Mouse (Mus musculus) CH12.LX (cell line): ENCODE results near the gene Celf5. TPM values are rescaled to one million over a fixed set of nuclear protein-coding genes. Genes with fewer than 3 reads are reported as not detected.

Source experiments
- DNase-seq: peaks from one replicate; pipeline ENCODE4 v3.0.0-alpha.2; 2013; ENCODE audit errors: extremely low read depth
- H3K27ac ChIP-seq: 2 replicates; pipeline ENCODE4 v1.5.1; 2012; ENCODE audit warnings: low read depth, mild to moderate bottlenecking, control low read depth, moderate library complexity; ENCODE audit not compliant: insufficient read depth
- H3K27me3 ChIP-seq: replicated peaks from 2 replicates; pipeline ENCODE3; 2012; ENCODE audit warnings: inconsistent platforms
- H3K36me3 ChIP-seq, 2 experiments: replicated peaks in 1 of 2; 2 replicates each; pipeline versions ENCODE3 to v1.6.1; 2012; ENCODE audit warnings: inconsistent platforms in 1 of 2, low read length in 1 of 2, mild to moderate bottlenecking in 1 of 2, mixed read lengths in 1 of 2, moderate library complexity in 1 of 2; ENCODE audit not compliant: control insufficient read depth in 1 of 2, insufficient read depth in 1 of 2
- H3K4me1 ChIP-seq, 2 experiments: 2 replicates each; pipeline ENCODE4 v1.6.1; 2012; ENCODE audit warnings: inconsistent platforms in 1 of 2, moderate library complexity in 1 of 2; ENCODE audit not compliant: insufficient read depth in 2 of 2, control insufficient read depth in 1 of 2
- H3K4me2 ChIP-seq: 2 replicates; pipeline ENCODE4 v1.6.1; 2012; ENCODE audit warnings: low read depth, mild to moderate bottlenecking, control low read depth; ENCODE audit not compliant: poor library complexity, insufficient read depth, severe bottlenecking
- H3K4me3 ChIP-seq, 3 experiments: fragments of 150-350 bp in 1 of 3; sonication (generic) in 1 of 3; replicated peaks in 1 of 3; 2 replicates each; pipeline versions ENCODE3 to v1.5.1; 2011 to 2012; ENCODE audit warnings: low read depth in 2 of 3, low read length in 2 of 3, mild to moderate bottlenecking in 2 of 3, moderate library complexity in 2 of 3, control low read depth in 1 of 3, improper control_type of control experiment in 1 of 3, inconsistent platforms in 1 of 3, mixed read lengths in 1 of 3; ENCODE audit not compliant: poor library complexity in 1 of 3
- H3K79me2 ChIP-seq: replicated peaks from 2 replicates; pipeline ENCODE4 v1.6.1; 2012; ENCODE audit warnings: mild to moderate bottlenecking, moderate library complexity; ENCODE audit not compliant: control insufficient read depth, poor library complexity, insufficient read depth, severe bottlenecking; ENCODE audit errors: extremely low read depth
- H3K9ac ChIP-seq: 2 replicates; pipeline ENCODE4 v1.6.1; 2012; ENCODE audit warnings: low read depth, mild to moderate bottlenecking, control low read depth, moderate library complexity; ENCODE audit not compliant: insufficient read depth
- H3K9me3 ChIP-seq: replicated peaks from 2 replicates; pipeline ENCODE3; 2012; ENCODE audit warnings: low read length, inconsistent platforms, mixed read lengths
- BHLHE40 ChIP-seq: IDR thresholded peaks from 2 replicates; pipeline ENCODE4 v1.6.1; 2011; ENCODE audit warnings: mild to moderate bottlenecking, low read depth, low read length, improper control_type of control experiment
- CHD1 ChIP-seq: IDR thresholded peaks from 2 replicates; pipeline ENCODE4 v1.6.1; 2012; ENCODE audit warnings: low read depth, low read length, improper control_type of control experiment, inconsistent platforms
- CHD2 ChIP-seq: IDR thresholded peaks from 2 replicates; pipeline ENCODE4 v1.6.1; 2011; ENCODE audit warnings: low read length, improper control_type of control experiment
- CTCF ChIP-seq, 2 experiments: IDR thresholded peaks in 1 of 2; conservative IDR thresholded peaks in 1 of 2; 2 replicates each; pipeline ENCODE4 v1.5.1; 2011 to 2012; ENCODE audit warnings: low read depth in 2 of 2, low read length in 2 of 2, improper control_type of control experiment in 1 of 2, inconsistent platforms in 1 of 2, mild to moderate bottlenecking in 1 of 2, moderate library complexity in 1 of 2
- E2F4 ChIP-seq: IDR thresholded peaks from 2 replicates; pipeline ENCODE4 v1.6.1; 2011; ENCODE audit warnings: low read depth, low read length, improper control_type of control experiment; ENCODE audit not compliant: insufficient replicate concordance
- ELF1 ChIP-seq: IDR thresholded peaks from 2 replicates; pipeline ENCODE4 v1.6.1; 2014; ENCODE audit warnings: low read depth, mild to moderate bottlenecking, inconsistent platforms, low read length, improper control_type of control experiment
- EP300 ChIP-seq: IDR thresholded peaks from 2 replicates; pipeline ENCODE4 v1.6.1; 2011; ENCODE audit warnings: low read length, improper control_type of control experiment
- ETS1 ChIP-seq: conservative IDR thresholded peaks from 2 replicates; pipeline ENCODE4 v1.6.1; 2012; ENCODE audit warnings: low read depth, mild to moderate bottlenecking, inconsistent platforms, low read length, improper control_type of control experiment, moderate library complexity
- GABPA ChIP-seq: IDR thresholded peaks from 2 replicates; pipeline ENCODE4 v1.6.1; 2012; ENCODE audit warnings: low read depth, low read length, improper control_type of control experiment, inconsistent platforms; ENCODE audit not compliant: insufficient replicate concordance
- HCFC1 ChIP-seq: IDR thresholded peaks from 2 replicates; pipeline ENCODE4 v1.6.1; 2012; ENCODE audit warnings: low read depth, mild to moderate bottlenecking, inconsistent platforms, low read length, improper control_type of control experiment
- IRF4 ChIP-seq: IDR thresholded peaks from 2 replicates; pipeline ENCODE4 v1.6.1; 2014; ENCODE audit warnings: low read depth, mild to moderate bottlenecking, inconsistent platforms, low read length, improper control_type of control experiment
- JUN ChIP-seq: IDR thresholded peaks from 2 replicates; pipeline ENCODE4 v1.6.1; 2011; ENCODE audit warnings: low read depth, mild to moderate bottlenecking, low read length, improper control_type of control experiment, moderate library complexity; ENCODE audit not compliant: insufficient read depth
- JUND ChIP-seq: conservative IDR thresholded peaks from 2 replicates; pipeline ENCODE4 v1.6.1; 2011; ENCODE audit warnings: low read depth, low read length, improper control_type of control experiment
- KAT2A ChIP-seq: IDR thresholded peaks from 2 replicates; pipeline ENCODE4 v1.6.1; 2012; ENCODE audit warnings: low read length, improper control_type of control experiment, inconsistent platforms; ENCODE audit not compliant: insufficient replicate concordance
- MAFK ChIP-seq: IDR thresholded peaks from 2 replicates; pipeline ENCODE4 v1.6.1; 2011; ENCODE audit warnings: low read length, improper control_type of control experiment; ENCODE audit not compliant: insufficient replicate concordance
- MAX ChIP-seq: IDR thresholded peaks from 2 replicates; pipeline ENCODE4 v1.6.1; 2011; ENCODE audit warnings: low read length, improper control_type of control experiment
- MAZ ChIP-seq: IDR thresholded peaks from 2 replicates; pipeline ENCODE4 v1.6.1; 2012; ENCODE audit warnings: low read depth, mild to moderate bottlenecking, inconsistent platforms, low read length, improper control_type of control experiment, moderate library complexity
- MEF2A ChIP-seq: IDR thresholded peaks from 2 replicates; pipeline ENCODE4 v1.6.1; 2014; ENCODE audit warnings: low read depth, mild to moderate bottlenecking, inconsistent platforms, low read length, improper control_type of control experiment, borderline replicate concordance
- MXI1 ChIP-seq: IDR thresholded peaks from 2 replicates; pipeline ENCODE4 v1.6.1; 2011; ENCODE audit warnings: mild to moderate bottlenecking, low read depth, low read length, improper control_type of control experiment
- MYC ChIP-seq: IDR thresholded peaks from 2 replicates; pipeline ENCODE4 v1.6.1; 2011; ENCODE audit warnings: low read depth, mild to moderate bottlenecking, improper control_type of control experiment, low read length
- NELFE ChIP-seq: IDR thresholded peaks from 2 replicates; pipeline ENCODE4 v1.6.1; 2011; ENCODE audit warnings: low read depth, low read length, improper control_type of control experiment
- NRF1 ChIP-seq: IDR thresholded peaks from 2 replicates; pipeline ENCODE4 v1.6.1; 2014; ENCODE audit warnings: low read depth, mild to moderate bottlenecking, inconsistent platforms, low read length, improper control_type of control experiment, moderate library complexity
- PAX5 ChIP-seq: IDR thresholded peaks from 2 replicates; pipeline ENCODE4 v1.6.1; 2012; ENCODE audit warnings: low read length, inconsistent platforms, mixed read lengths
- POLR2A ChIP-seq: IDR thresholded peaks from 2 replicates; pipeline ENCODE4 v1.6.1; 2011; ENCODE audit warnings: low read depth, mild to moderate bottlenecking, improper control_type of control experiment, low read length
- POLR2AphosphoS2 ChIP-seq: IDR thresholded peaks from 2 replicates; pipeline ENCODE4 v1.6.1; 2011; ENCODE audit warnings: low read depth, low read length, improper control_type of control experiment
- RAD21 ChIP-seq: IDR thresholded peaks from 2 replicates; pipeline ENCODE4 v1.6.1; 2011; ENCODE audit warnings: low read depth, mild to moderate bottlenecking, low read length, improper control_type of control experiment, moderate library complexity
- RCOR1 ChIP-seq: conservative IDR thresholded peaks from 2 replicates; pipeline ENCODE4 v1.6.1; 2012; ENCODE audit warnings: low read depth, mild to moderate bottlenecking, inconsistent platforms, low read length, improper control_type of control experiment
- SIN3A ChIP-seq: IDR thresholded peaks from 2 replicates; pipeline ENCODE4 v1.6.1; 2012; ENCODE audit warnings: low read length, improper control_type of control experiment, inconsistent platforms
- SMC3 ChIP-seq: IDR thresholded peaks from 2 replicates; pipeline ENCODE4 v1.6.1; 2011; ENCODE audit warnings: low read depth, low read length, improper control_type of control experiment
- TBP ChIP-seq: conservative IDR thresholded peaks from 2 replicates; pipeline ENCODE4 v1.6.1; 2011; ENCODE audit warnings: low read depth, low read length, improper control_type of control experiment
- TCF12 ChIP-seq: IDR thresholded peaks from 2 replicates; pipeline ENCODE4 v1.6.1; 2014; ENCODE audit warnings: low read depth, mild to moderate bottlenecking, inconsistent platforms, low read length, improper control_type of control experiment
- UBTF ChIP-seq: IDR thresholded peaks from 2 replicates; pipeline ENCODE4 v1.6.1; 2012; ENCODE audit warnings: low read depth, mild to moderate bottlenecking, inconsistent platforms, low read length, improper control_type of control experiment, moderate library complexity
- USF1 ChIP-seq: IDR thresholded peaks from 2 replicates; pipeline ENCODE4 v1.6.1; 2014; ENCODE audit warnings: low read depth, mild to moderate bottlenecking, inconsistent platforms, low read length, improper control_type of control experiment
- USF2 ChIP-seq: conservative IDR thresholded peaks from 2 replicates; pipeline ENCODE4 v1.6.1; 2011; ENCODE audit warnings: low read depth, low read length, improper control_type of control experiment
- ZC3H11A ChIP-seq: IDR thresholded peaks from 2 replicates; pipeline ENCODE4 v1.6.1; 2012; ENCODE audit warnings: low read depth, mild to moderate bottlenecking, inconsistent platforms, low read length, improper control_type of control experiment
- ZKSCAN1 ChIP-seq: IDR thresholded peaks from 2 replicates; pipeline ENCODE4 v1.6.1; 2012; ENCODE audit warnings: low read depth, inconsistent platforms, low read length, improper control_type of control experiment, borderline replicate concordance
- ZMIZ1 ChIP-seq: IDR thresholded peaks from 2 replicates; pipeline ENCODE4 v1.6.1; 2012; ENCODE audit warnings: low read depth, mild to moderate bottlenecking, inconsistent platforms, low read length, improper control_type of control experiment
- ZNF384 ChIP-seq: IDR thresholded peaks from 2 replicates; pipeline ENCODE4 v1.6.1; 2012; ENCODE audit warnings: low read depth, low read length, improper control_type of control experiment, inconsistent platforms
- dilution Hi-C: fragments of 300-500 bp; cut with MboI; formaldehyde crosslinking; loops from 2 replicates; pipeline ENCODE4 v1.14.3; 2020; ENCODE audit warnings: low sequenced_read_pairs; ENCODE audit not compliant: extremely low pct_unique_long_range_greater_than_20kb, extremely low pct_ligation_motif_present
- in situ Hi-C: fragments of 300-500 bp; cut with MboI; formaldehyde crosslinking; loops from 3 replicates; pipeline ENCODE4 v1.14.3; 2019; ENCODE audit warnings: low sequenced_read_pairs, low pct_ligation_motif_present, low pct_unique_long_range_greater_than_20kb, mixed read lengths
- polyA plus RNA-seq: library from polyadenylated mRNA; unstranded; fragments of >175 nt; gene quantifications from 2 replicates; pipeline ENCODE4 v1.2.1, GENCODE M21; 2012; ENCODE audit warnings: low read depth; ENCODE audit not compliant: insufficient read length
- total RNA-seq, 2 experiments: library from RNA; depleted of rRNA; stranded (reverse); fragments of 300-350 nt in 1 of 2; fragments of >200 nt in 1 of 2; gene quantifications; 2 replicates each; pipeline ENCODE4 v1.2.3; 2012 to 2014

Celf5 gene
- total and polyA plus RNA-seq, 3 experiments, result 0.07 to 0.08 TPM; not detected in 1

DNA sequence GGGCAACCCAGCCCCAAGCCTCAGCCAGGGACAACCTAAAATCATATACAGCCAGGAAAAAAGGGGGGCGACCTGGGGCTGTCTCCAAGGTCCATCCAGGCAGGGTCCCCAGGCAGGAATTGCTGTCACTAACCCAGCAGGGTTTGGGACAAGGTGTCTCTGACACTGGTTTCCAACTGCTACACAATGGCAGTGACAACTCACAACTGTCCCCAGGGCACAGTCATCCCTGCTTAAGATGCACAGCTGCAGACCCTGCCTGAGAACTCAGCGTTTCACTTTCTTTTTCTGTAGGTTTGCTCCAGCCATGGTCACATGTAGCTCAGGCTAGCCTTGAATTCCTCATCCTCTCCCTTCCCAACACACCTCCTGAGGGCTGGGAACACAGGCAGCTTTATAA is 53.4 kb downstream of the Celf5 start:
- Histone ChIP-seq H3K79me2 (peaks cover 21% of the 10 kb centered on the region), H3K4me3 (peak overlapping the region in 1 of 3 experiments; percentile 0), H3K36me3 (no peaks in the 10 kb centered on the region), H3K4me1 (peaks cover 39 to 66% of the 10 kb centered on the region in 2 experiments), H3K4me2 (0 out of 2 replicates have a peak overlapping the region, but pooled peaks have one; percentile 3), H3K27ac (peak overlapping the region; percentile 95), H3K9ac (no peak overlapping the region), H3K9me3 (no peaks in the 10 kb centered on the region), H3K27me3 (peaks cover 36% of the 10 kb centered on the region)
- peak; percentile 66 for DNase-seq
- in situ Hi-C loops, result no loop called here
- dilution Hi-C loops, result no loop called here
- TF ChIP-seq ZC3H11A (no peak), JUN (no peak), POLR2AphosphoS2 (peak; percentile 16; the same call in 1 of the 2 replicates), USF2 (no peak), NRF1 (no peak), TBP (no peak), SMC3 (no peak), CHD1 (no peak), USF1 (no peak), KAT2A (0 out of 2 replicates have a peak, but pooled peaks have one; percentile 30), ZKSCAN1 (no peak), CHD2 (peak; percentile 44; the same call in 1 of the 2 replicates), UBTF (no peak), MAZ (0 out of 2 replicates have a peak, but pooled peaks have one; percentile 31), IRF4 (peak; percentile 67; the same call in 1 of the 2 replicates), GABPA (no peak), MAFK (no peak), BHLHE40 (no peak), RAD21 (no peak), SIN3A (no peak; the same call in 1 of the 2 replicates), MXI1 (no peak), E2F4 (no peak), HCFC1 (no peak), ZNF384 (no peak), PAX5 (no peak), POLR2A (no peak), CTCF (conservative IDR thresholded peaks at IDR 0.05 in 1 of 2, IDR thresholded peaks at IDR 0.05 in 1 of 2; ENCODE audit: low read depth in 2 of 2, low read length in 2 of 2) (no peak), TCF12 (peak; percentile 64; the same call in 1 of the 2 replicates), ZMIZ1 (no peak), ELF1 (0 out of 2 replicates have a peak, but pooled peaks have one; percentile 3), ETS1 (peak; percentile 89), MAX (0 out of 2 replicates have a peak, but pooled peaks have one; percentile 33), RCOR1 (peak; percentile 51; the same call in 1 of the 2 replicates), EP300 (peak; percentile 62), NELFE (no peak; the same call in 1 of the 2 replicates), JUND (no peak), MEF2A (peak; percentile 52; the same call in 1 of the 2 replicates), MYC (no peak)
